Mouse (Mus musculus) C2C12 (cell line): Measurements from ENCODE around the gene Tmem14c.

Experiments used
- CTCF ChIP-seq: IDR thresholded peaks from one replicate; pipeline ENCODE4 v1.5.1; 2011; ENCODE audit not compliant: control insufficient read depth, insufficient read depth, insufficient read length
- MAX ChIP-seq: IDR thresholded peaks from one replicate; pipeline ENCODE4 v1.6.1; 2011; ENCODE audit warnings: mild to moderate bottlenecking, control low read depth

DNA sequence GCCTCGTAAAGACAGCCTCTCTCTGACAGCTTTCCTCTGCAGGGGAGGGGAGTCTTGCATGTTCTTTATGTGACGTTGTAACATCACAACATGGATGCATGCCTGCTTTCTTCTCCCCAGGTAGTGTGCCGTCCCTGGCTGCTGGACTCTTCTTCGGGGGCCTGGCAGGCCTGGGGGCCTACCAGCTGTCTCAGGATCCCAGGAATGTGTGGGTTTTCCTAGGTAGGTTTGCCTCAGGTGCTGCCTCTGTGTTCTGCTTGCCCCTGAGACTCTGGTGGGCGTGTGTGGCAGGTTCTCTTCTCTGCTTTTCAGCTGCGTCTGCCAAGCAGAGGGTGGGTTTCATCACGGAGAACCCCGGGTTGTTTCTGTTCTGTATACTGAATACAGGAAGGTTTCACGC, 2.1 kb downstream of the Tmem14c start:
- TF ChIP-seq CTCF (no peak), MAX (no peak)
